In the genomic region with DNA sequence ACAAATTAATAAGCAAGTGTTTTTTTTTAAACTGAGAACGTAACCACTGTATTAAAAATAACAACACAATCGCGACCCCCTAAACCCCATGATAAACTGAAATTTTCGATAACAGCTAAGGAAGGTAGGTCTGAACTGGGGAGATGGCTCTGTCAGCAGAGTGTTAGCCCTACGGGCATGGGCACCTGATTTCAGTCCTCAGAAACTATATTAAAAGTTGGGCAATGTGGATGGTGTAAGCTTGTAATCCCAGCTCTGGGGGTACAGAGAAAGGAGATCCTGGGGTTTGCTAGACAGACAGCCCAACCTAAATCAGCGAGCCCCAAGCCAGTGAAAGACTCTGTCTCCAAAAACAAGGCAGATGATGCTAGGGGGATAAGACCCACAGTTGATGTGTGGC, we compare ENCODE assay signal across 16 mouse cellular contexts.
"Had no signal": no experiment of that assay in that cellular context is flagged by ENCODE, and none has a peak within 500 bp of the region (broad histone marks: within the 10 kb centered on the region; RNA-seq: fewer than 3 reads in every experiment).

No protein-coding gene starts in this region.

- H3K9ac ChIP-seq: liver, embryonic 15.5 days; liver, postnatal 0 days; lung, embryonic 15.5 days; midbrain, embryonic 13.5 days; midbrain, embryonic 15.5 days; neural tube, embryonic 12.5 days; stomach, embryonic 15.5 days had no signal

- H3K4me2 ChIP-seq: liver, embryonic 15.5 days; lung, embryonic 15.5 days; midbrain, embryonic 11.5 days; midbrain, embryonic 13.5 days; midbrain, embryonic 15.5 days; neural tube, embryonic 12.5 days; stomach, embryonic 15.5 days had no signal

- H3K36me3 ChIP-seq: liver, embryonic 15.5 days; lung, embryonic 15.5 days; midbrain, embryonic 13.5 days; midbrain, embryonic 15.5 days; neural tube, embryonic 12.5 days; stomach, embryonic 15.5 days had no signal

- H3K27ac ChIP-seq: liver, embryonic 15.5 days; lung, embryonic 15.5 days; midbrain, embryonic 13.5 days; midbrain, embryonic 15.5 days; neural tube, embryonic 12.5 days; stomach, embryonic 15.5 days had no signal

- H3K4me1 ChIP-seq: liver, embryonic 15.5 days; lung, embryonic 15.5 days; midbrain, embryonic 15.5 days; neural tube, embryonic 12.5 days; stomach, embryonic 15.5 days had no signal

- H3K9me3 ChIP-seq: liver, embryonic 15.5 days; lung, embryonic 15.5 days; midbrain, embryonic 13.5 days; midbrain, embryonic 15.5 days; neural tube, embryonic 12.5 days; stomach, embryonic 15.5 days had no signal

- H3K27me3 ChIP-seq: liver, embryonic 15.5 days; lung, embryonic 15.5 days; midbrain, embryonic 15.5 days; neural tube, embryonic 12.5 days; stomach, embryonic 15.5 days had no signal

- H3K4me3 ChIP-seq: liver, embryonic 15.5 days; lung, embryonic 15.5 days; midbrain, embryonic 13.5 days; midbrain, embryonic 15.5 days; neural tube, embryonic 12.5 days; stomach, embryonic 15.5 days had no signal

- ATAC-seq: liver, postnatal 0 days; lung, postnatal 0 days; midbrain, embryonic 13.5 days had no signal

- DNase-seq: liver, postnatal 0 days; lung, adult 2 months; lung, postnatal 14 days; lung, postnatal 4 days; right cerebral cortex, postnatal 14 days; thymus, adult 2 months; thymus, postnatal 25 days; thymus, postnatal 4 days had no signal
